Mouse (Mus musculus) thymus, adult 2 months (tissue): ENCODE data around the gene Sbk1. TPM values are rescaled to one million over a fixed set of nuclear protein-coding genes. Genes with fewer than 3 reads are reported as not detected.
"Not testable (repeated sequence)": the region's sequence is repeated elsewhere in the genome, so short reads cannot be mapped to it uniquely, and the experiment has no call there.

Source experiments
- DNase-seq: peaks from one replicate; pipeline ENCODE4 v3.0.0; 2021
- H3K27ac ChIP-seq: fragments of 200-500 bp; 2 replicates; pipeline ENCODE4 v1.5.1; 2012; ENCODE audit warnings: low read length, control low read depth; ENCODE audit not compliant: control insufficient read depth, insufficient read depth
- H3K27me3 ChIP-seq: fragments of 200-500 bp; 2 replicates; pipeline ENCODE4 v1.6.1; 2012; ENCODE audit warnings: mild to moderate bottlenecking, low read length, moderate library complexity, mixed read lengths; ENCODE audit not compliant: control insufficient read depth, insufficient read depth
- H3K36me3 ChIP-seq: fragments of 200-500 bp; 2 replicates; pipeline ENCODE4 v1.6.1; 2012; ENCODE audit warnings: mild to moderate bottlenecking, low read length, moderate library complexity; ENCODE audit not compliant: control insufficient read depth, insufficient read depth
- H3K4me1 ChIP-seq: fragments of 200-500 bp; replicated peaks from 2 replicates; pipeline ENCODE4 v1.6.1; 2012; ENCODE audit warnings: low read length; ENCODE audit not compliant: control insufficient read depth, insufficient read depth
- H3K4me3 ChIP-seq: fragments of 200-500 bp; 2 replicates; pipeline ENCODE4 v1.5.1; 2012; ENCODE audit warnings: mild to moderate bottlenecking, low read length, control low read depth, moderate library complexity; ENCODE audit not compliant: control insufficient read depth, insufficient read depth
- CTCF ChIP-seq: fragments of 200-500 bp; IDR thresholded peaks from 2 replicates; pipeline ENCODE4 v1.5.1; 2012; ENCODE audit warnings: mild to moderate bottlenecking, control low read depth, low read length, moderate library complexity, borderline replicate concordance; ENCODE audit not compliant: control insufficient read depth, poor library complexity, insufficient read depth; ENCODE audit errors: extremely low read depth
- POLR2A ChIP-seq: fragments of 200-500 bp; IDR thresholded peaks from 2 replicates; pipeline ENCODE4 v1.6.1; 2012; ENCODE audit warnings: mild to moderate bottlenecking, low read length, control low read depth, moderate library complexity; ENCODE audit not compliant: control insufficient read depth, poor library complexity, insufficient read depth; ENCODE audit errors: extremely low read depth
- WGBS: fragments of 180-500 bp; shearing (Covaris S2); methylation state at CpG from one replicate; pipeline ENCODE4 v1.1.7; 2018; 5-methylcytosine and 5-hydroxymethylcytosine counted together
- polyA plus RNA-seq: library from polyadenylated mRNA; depleted of rRNA; stranded (reverse); fragments of >200 nt; gene quantifications from 2 replicates; pipeline ENCODE4 v1.2.3, GENCODE M21; 2012

Sbk1 gene
- polyA plus RNA-seq, 1 experiment = 82.0 TPM

DNA sequence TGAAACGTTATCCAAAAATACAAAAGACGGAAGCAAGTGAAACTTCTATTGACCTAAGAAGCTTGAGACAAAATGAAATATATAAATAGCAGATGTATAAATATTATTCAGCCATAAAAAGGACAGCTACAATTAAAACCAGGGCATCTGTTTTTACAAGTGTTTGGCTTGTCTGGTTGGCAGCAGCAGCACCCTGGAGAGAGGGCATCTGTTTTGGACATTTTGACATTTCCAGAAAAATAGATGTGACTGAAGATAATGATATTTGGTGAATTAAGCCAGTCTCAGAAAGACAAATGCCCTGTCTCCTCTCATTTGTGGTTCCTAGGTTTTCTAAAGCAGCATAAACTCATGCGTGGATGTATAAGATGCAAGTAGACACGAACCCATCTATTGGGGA is 39.4 kb downstream of the Sbk1 start:
- WGBS = 86% methylated on average over 4 of the region's 4 CpGs
- no peak for DNase-seq
- TF ChIP-seq CTCF (no peak), POLR2A (no peak)
- Histone ChIP-seq H3K27me3 (no peaks in the 10 kb centered on the region), H3K4me1 (no peaks in the 10 kb centered on the region), H3K4me3 (no peak overlapping the region), H3K27ac (no peak overlapping the region), H3K36me3 (no peaks in the 10 kb centered on the region)

DNA sequence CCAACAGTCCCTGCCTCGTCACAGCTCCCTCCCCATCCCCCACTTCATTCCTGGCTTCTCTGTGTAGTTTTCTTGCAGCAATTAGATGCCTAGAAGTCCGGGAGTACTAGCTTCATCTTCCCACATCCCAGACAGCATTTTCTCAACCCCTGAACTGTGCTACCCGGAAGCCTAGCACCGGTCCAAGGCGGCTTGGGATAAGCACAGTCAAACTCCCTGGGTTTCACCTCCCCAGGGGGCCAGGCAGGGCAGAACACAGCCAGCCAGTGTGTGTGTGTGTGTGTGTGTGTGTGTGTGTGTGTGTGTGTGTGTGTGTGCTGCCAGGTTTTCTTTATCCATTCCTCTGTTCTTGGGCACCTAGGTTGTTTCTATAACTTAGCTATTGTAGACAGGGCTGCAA is 40.9 kb downstream of the Sbk1 start:
- TF ChIP-seq CTCF (no peak), POLR2A (no peak)
- 90% methylated on average over 5 of the region's 5 CpGs for WGBS

DNA sequence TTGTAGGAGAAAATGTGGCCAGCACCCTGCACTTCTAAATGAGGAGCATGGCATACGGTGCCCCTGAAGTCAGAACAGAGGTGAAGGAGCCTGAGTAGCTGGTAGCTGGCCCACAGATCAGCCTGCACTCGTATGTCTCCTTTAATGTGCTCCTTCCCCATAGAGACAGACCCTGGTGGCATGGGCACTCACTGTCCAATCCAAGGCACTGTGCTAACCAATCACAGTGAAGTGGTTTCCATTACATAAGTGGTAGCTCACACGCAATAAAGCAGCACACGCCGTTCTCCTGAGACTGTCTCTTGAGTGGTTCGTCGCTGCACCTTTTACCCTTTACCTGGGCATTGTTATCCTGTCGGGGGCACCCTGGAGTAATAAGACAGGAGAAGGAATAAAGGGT is 41.9 kb downstream of the Sbk1 start:
- whole genome bisulfite sequencing = 61% methylated on average over 8 of the region's 8 CpGs
- H3K4me1 ChIP-seq = no peaks in the 10 kb centered on the region
- DNase-seq = no peak
- H3K4me3 ChIP-seq = no peak overlapping the region
- no peaks in the 10 kb centered on the region for H3K27me3 ChIP-seq
- H3K36me3 ChIP-seq = no peaks in the 10 kb centered on the region
- TF ChIP-seq CTCF (no peak), POLR2A (no peak)
- H3K27ac ChIP-seq = no peak overlapping the region

More for the DNA sequence above, 40.9 kb downstream of the Sbk1 start:
- no peaks in the 10 kb centered on the region for H3K27me3 ChIP-seq
- no peak overlapping the region for H3K4me3 ChIP-seq
- no peak for DNase-seq
- no peaks in the 10 kb centered on the region for H3K4me1 ChIP-seq
- no peak overlapping the region for H3K27ac ChIP-seq
- no peaks in the 10 kb centered on the region for H3K36me3 ChIP-seq

DNA sequence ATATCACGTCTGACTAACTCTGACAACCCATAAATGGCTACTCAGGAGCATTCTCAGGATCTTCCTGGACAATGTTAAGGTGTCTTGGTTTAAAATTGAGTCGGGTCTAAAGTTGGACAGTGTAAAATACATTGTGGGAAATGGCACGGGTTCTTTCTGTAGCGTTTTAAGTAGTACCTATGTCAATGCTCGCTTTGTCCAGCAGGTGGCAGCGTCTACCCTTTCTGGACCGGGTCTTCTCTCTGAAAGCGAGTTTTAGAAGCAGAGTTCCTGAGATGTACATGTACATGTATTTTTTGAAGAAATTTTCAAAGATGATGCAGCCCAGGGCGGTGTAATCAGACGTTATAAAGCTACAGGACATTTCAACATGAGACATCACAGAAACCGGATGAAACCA is 51.3 kb downstream of the Sbk1 start:
- no peaks in the 10 kb centered on the region for H3K4me1 ChIP-seq
- no peak overlapping the region for H3K4me3 ChIP-seq
- 8% methylated on average over 11 of the region's 11 CpGs for WGBS
- TF ChIP-seq CTCF (no peak), POLR2A (no peak)
- DNase-seq = peak; percentile 88
- H3K27ac ChIP-seq = no peak overlapping the region
- H3K27me3 ChIP-seq = no peaks in the 10 kb centered on the region
- no peaks in the 10 kb centered on the region for H3K36me3 ChIP-seq

DNA sequence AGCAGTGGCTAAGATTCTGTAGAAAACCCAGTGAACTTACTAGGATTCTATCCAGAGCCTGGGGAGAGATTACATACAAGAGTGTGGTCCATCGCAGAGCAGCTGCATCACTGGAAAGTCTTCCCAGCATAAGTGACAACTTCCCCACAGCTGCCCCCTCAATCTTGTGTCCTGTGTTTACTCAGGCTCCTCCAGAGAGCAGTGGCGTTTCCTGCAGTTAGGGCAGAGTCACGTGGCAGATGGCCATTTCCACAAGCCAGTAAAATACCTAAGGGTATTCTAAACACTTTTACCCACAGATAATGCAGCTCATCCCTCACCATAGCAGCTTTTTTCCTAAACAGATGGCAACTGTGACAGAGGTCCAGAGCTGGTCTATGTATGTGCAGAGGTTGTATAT is 52.4 kb downstream of the Sbk1 start:
- Histone ChIP-seq H3K4me3 (no peak overlapping the region), H3K4me1 (peaks cover 4% of the 10 kb centered on the region), H3K36me3 (no peaks in the 10 kb centered on the region), H3K27ac (no peak overlapping the region), H3K27me3 (no peaks in the 10 kb centered on the region)
- TF ChIP-seq POLR2A (no peak), CTCF (no peak)
- WGBS = 39% methylated on average over 3 of the region's 3 CpGs
- DNase-seq = no peak

DNA sequence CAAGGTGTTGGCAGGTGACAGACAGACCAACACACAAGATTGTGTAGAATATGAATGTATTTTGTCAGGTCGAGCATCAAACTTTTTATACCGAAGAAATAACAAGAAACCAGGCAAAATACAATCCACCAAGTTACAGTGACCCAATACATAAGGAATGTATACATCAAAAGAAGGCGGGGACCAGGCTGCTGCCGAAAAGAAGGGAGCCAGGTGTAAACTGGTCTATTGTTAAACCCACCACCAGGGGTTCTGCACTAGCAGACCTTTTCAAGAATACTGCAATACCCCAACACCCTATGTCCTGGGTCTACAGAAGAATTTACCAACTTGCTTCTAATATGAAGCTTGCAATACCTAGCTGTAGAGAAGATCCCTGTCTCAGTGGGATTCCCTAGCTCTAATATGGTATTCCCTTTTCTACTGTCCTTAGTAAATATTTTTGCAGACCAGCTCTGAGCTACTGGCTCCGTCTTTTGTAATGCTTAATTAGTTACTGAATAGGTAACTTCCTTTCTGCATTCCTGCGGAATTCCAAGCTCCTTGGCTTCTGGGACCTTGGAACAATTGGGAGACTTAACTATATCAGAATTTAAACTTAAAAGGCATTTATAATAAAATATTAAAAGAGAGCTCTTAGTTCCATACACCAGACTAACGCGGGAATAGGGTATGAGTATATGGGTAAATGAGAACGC is 53.3 kb downstream of the Sbk1 start:
- WGBS = 72% methylated on average over 9 of the region's 9 CpGs
- H3K27ac ChIP-seq, H3K36me3 ChIP-seq, H3K4me1 ChIP-seq, DNase-seq, H3K4me3 ChIP-seq, H3K27me3 ChIP-seq: not testable (repeated sequence)

DNA sequence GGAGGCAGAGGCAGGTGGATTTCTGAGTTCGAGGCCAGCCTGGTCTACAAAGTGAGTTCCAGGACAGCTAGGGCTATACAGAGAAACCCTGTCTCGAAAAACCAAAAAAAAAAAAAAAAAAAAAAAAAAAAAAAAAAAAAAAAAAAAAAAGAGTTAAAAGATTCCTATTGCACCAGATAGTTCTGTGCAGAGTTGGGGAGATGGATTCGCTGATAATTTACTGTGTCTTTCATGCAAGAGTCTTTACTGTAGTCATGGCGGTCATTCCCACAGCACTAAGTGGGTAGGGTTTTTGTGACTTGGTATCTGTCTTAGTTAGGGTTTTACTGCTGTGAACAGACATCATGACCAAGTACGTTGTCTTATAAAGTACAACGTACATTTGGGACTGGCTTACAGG is 56.4 kb downstream of the Sbk1 start:
- not testable (repeated sequence) for DNase-seq, H3K4me3 ChIP-seq, H3K27me3 ChIP-seq, H3K36me3 ChIP-seq, H3K27ac ChIP-seq
- WGBS = 88% methylated on average over 5 of the region's 6 CpGs
- peaks cover 16% of the 10 kb centered on the region for H3K4me1 ChIP-seq
